Mouse (Mus musculus) c-Kit-positive CD71-positive TER-119-positive erythroid progenitor cells, embryonic 14.5 days (primary cell): ENCODE results near the gene Dnah8.

Source experiments
- DNase-seq: peaks from one replicate; pipeline ENCODE4 v3.0.0-alpha.2; 2013; ENCODE audit warnings: low spot score

Dnah8 gene

DNA sequence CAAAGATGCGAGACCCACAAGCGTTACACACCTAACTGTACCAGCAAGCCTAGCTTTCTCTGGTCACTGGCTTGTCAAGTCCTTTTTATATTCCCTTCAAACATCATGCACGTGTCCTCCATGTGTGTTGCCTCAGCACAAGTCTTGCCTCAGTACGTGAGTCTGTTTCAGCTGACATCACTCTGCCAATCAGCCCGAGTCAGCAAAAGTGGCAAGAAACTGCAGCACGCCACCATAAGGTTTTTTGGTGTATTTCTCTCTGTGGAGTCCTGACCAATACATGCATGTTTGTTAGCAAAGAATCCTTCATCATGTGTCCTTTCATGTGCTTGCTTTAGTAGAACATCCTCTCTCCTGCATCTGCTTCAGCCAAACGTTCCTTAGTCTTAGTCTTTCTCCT, 200.3 kb downstream of the Dnah8 start:
- no peak for DNase-seq

DNA sequence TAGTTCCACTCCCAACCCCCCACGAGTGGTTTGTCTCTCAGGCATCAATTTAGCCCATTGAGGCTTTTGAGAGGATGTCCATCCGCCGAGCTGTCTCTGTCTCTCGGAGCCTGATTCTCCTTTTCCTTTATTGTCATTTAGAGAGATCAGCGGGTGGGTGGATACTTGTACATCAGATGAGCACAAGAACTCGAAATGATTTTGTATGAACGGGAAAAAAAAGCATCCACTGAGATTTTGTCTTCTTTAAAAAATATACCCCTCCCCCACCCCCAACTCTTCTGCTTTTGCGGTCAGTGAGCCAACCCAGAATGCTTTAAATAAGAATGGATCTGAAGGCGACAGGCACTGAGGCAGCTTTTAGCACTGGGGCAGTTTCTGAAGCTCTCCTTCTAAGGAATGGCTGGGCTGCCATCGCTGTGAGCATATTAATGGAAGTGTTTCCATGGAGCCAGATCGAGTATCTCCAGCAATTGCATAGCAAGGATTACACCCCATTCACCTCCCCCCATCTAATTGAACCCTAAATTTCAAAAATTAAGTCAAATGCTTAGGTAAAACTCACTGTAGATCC, 201.7 kb downstream of the Dnah8 start:
- DNase-seq = no peak

DNA sequence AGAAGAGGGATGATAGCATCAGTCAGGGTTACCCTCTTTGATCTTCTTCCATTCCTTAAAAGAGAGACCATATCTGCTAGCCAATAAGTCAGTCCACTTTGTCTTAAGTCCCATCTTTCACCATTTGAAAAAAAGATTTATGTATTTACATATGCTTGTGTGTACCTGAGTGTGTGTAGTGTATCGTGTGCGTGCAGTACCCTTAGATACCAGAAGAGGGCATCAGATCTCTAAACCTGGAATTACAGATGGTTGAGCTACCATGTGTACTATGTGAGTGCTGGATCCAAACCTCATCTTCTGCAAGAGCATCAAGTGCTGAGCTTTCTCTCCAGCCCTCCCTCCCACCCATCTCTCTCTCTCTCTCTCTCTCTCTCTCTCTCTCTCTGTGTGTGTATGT, 207.0 kb downstream of the Dnah8 start:
- no peak for DNase-seq

DNA sequence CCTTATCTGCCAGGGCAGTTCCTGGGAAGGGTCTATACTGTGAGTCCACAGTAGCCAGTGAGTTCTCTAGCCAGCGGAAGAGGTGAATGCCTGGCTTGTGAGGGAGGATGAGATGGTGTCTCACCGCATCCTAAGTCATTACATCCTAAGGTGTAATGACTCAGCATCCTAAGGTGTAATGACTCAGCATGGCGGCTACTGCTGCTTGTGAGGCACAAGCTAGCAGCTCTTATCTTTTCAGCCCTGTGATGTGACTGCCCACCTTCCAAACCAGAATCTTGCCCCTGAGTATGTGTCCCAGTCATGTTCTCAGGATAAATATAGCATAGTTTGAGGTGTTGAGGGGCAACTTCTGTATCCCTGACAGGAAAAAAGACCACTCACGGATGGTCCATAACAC, 211.3 kb downstream of the Dnah8 start:
- peak; percentile 25 for DNase-seq

DNA sequence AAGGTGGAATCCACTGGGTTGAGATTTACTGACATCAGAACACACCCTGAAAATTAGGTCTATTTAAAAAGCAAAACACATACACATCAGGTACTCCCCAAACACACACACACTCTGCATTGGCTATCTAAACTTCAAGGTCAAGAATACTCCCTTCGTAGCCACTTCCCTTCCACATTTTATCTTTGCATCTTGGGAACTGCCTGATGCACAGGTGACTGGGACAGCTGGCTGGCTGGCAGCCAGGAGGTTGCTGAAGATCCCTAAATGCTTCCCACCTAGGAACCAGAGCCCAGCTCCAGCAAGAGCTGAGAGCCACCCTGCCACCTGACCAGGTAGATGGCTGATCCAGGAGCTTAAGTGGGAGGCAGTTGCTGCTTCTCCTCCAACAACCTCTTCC, 212.9 kb downstream of the Dnah8 start:
- no peak for DNase-seq

DNA sequence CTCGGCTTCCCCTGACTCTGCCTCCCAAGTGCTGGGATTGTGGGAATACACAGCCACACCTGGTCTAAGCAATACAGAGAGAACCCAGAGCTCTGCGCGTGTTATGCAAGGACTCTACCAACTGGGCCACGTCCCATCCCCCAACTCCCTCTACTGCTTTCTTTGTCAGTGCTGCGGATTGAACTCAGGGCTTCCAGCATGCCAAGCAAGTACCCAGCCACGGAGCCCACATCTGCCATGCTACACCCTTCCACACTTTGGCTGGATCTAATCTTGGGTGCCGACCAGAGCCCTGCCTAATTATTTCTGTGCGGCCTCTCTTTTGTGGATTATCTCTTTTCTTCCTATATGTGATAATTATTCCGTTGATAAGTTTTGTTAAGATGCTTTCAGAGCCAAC, 215.9 kb downstream of the Dnah8 start:
- DNase-seq = no peak

DNA sequence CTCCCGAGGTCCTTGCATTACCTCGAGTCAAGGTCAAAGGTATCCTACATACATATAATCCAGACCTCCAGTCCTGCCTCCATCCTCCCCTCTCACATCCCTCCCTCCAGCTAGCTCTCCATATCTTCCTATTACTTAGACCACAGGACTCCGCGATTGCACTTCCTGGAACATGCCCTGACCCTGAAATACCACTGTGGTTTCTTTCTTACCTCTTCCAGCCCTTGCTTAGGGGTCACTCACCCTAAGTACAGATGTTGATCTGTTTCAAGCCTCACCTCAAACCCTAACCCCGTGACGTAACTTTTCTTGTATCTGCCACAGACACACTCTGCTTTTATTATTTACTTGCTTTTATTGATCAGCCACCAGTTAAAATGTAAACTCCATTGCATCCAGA, 218.2 kb downstream of the Dnah8 start:
- no peak for DNase-seq

DNA sequence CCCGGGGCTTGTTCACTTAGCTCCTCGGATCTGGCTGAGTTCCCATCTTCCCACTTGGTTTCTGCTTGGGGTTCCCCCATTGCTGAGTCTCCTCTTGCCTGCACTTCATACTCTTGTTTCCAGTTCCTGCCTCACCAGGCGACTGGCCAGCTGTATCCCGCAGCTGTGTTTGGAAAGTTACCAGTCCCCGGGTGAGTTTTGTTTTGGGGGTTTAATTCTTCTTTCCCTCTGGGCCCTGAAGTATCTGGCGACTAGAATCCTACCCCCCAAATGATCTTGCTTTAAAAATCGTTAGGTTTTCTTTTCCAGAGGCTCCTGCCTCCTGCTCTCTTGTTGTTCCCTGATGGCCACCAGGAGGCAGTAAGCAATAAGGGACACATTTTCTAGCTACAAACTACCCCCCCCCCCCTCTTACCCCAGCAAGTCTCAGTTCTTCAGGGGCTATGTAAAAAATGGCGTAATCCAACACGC, 220.2 kb downstream of the Dnah8 start:
- DNase-seq = no peak

DNA sequence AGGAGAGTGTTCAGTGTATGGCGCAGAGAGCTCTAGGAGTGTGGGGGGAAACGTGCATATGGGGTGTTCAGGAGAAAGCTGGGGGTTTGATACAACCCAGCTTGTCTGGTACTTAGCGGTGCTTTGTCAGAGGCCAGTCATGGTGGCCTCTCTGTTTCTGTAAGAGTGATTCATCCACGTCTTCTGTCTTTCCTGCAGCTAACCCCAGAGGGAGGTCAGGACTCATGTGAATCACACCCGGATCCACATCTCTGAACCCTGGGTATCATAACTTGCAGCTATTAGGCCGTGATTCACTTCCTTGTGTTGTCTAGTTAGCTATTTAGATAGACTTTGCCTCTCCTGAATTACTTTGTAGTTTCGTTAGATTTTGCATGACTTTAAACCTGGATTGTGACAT, 223.3 kb downstream of the Dnah8 start:
- DNase-seq = no peak

DNA sequence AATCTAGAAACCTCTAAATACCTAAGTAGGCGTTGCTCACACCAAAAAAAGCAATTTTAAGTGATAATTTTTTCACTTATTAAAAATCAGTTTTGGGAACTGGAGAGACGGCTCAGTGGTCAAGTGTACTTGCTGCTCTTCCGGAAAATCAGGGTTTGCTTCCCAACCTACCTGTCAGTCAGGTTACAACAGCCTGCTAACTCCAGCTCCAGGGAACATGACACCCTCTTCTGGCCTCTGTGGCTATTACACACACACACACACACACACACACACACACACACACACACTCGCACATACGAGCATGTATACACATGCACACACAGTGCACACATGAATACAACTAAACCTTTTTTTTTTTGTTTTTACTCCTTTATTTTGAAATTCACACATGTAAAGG, 223.9 kb downstream of the Dnah8 start:
- DNase-seq = no peak

DNA sequence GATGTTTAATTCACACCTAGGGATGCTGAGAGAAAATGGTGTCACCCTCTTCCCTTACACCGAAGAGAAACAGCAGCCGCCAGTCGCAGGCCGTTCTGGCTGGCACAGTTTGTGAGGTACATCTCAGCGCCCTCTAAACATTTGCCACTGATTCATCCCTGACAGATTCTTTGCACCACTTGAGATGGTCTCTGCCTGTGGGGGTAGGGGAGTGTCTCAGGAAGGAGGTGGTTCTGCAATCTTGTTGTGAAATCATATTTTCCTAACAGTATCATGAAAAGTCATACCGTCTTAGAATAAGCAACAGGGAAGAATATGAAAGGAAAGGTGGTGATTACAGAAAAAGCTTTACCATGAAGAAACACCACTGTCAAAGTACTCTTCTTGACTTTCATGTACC, 224.7 kb downstream of the Dnah8 start:
- DNase-seq = no peak

DNA sequence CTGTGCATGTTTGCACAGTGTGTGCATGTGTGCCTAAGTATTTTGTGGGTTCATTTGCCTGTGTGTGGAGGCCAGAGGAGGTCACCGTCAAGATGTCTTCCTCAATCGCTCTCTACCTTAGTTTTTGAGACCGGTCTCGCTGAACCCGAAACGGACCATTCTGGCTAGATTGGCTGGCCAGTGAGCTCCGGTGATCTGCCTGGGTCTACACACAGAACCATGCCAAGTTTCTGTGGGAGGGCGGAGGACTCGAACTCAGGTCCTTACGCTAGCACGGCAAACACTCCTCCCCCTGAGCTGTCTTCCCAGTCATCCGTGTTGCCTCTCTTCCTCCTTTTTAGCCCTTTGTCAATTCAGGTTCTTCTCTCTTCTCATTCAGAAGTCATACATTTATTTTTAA, 225.7 kb downstream of the Dnah8 start:
- DNase-seq = no peak

DNA sequence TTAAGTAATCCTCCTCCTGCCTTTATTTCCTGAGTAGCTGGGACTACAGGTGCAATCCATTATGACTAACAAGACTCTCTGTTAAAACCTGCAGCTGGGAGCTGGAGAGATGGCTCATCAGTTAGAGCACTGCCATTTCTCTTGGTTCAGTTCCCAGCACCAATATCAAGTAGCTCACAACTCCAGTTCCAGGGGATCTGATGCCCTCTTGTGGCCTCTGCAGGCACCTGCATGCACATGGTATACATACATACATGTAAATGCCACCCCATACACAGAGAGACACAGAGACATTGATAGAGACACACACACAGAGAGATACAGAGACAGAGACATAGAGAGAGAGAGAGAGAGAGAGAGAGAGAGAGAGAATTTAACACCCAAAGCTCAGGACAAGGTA, 228.2 kb downstream of the Dnah8 start:
- DNase-seq = no peak

DNA sequence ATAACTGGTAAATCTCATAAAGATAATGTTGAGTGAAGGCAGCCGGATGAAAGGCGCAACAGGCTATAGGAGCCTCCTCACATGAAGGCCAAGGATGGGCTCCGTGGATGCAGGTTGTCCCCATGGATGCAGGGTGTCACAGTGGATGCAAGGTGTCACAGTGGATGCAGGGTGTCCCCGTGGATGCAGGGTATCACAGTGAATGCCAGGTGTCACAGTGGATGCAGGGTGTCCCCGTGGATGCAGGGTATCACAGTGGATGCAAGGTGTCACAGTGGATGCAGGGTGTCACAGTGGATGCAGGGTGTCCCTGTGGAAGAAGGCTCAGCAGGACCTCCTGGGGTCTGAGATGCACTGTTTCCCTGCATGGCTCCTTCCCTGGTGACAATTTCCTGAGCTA, 233.2 kb downstream of the Dnah8 start:
- DNase-seq = no peak

DNA sequence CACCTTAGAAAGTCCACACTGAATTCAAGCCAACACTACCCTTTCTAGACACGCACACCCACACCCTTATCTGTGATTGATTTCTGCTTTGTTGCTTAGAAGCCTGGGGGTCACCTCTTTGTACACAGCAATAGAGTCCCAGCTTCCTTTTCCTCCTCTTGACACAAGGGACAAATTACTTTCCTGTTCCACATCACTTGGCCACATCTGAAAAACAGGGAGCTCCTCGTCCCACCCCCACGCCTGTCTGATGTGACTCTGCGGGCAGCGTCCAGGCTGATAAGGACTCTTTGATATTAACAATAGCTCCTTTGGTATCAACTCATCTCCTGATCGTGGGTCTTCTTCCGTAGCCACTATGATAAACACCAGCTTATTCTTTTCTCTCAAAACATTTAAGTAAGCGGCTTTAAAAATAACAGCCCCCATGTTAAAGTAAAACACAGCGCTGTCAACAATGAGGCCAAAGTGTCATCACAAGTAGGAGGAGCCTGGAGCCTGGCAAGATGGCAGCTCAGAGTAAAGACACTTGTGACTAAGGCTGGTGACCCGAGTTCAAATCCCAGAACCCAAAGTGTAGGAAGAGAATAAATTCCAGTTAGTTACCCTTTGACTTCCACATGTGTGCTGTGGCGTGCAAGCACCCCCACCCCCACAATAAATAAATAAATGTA, 234.6 kb downstream of the Dnah8 start:
- no peak for DNase-seq

DNA sequence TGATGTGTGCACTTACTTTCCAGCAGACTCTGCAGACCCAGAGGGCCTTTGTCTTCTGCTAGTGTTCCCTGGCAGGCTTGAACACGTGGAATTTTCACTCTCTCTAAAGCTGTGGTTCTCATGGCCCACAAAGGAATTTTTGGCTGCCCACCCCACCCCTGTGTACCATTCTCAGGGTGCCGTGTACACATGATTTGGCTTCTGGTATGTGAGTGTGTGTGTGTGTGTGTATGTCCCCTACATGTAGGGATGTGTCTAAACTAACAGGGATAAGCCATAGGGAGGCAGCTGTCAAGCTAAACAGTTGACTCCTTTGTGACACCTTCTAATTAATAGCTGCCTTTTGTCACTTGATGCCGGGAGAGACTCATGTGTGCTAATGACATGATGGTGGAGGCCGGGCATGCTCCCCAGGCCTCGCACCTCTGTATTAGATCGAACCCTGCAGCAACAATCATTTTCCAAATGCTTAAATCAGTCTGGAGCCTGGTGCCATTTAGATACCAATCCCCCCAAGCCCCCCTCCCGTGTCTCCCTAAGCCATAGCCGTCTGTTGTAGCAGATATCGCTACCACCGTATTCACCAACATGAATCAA, 235.9 kb downstream of the Dnah8 start:
- no peak for DNase-seq

DNA sequence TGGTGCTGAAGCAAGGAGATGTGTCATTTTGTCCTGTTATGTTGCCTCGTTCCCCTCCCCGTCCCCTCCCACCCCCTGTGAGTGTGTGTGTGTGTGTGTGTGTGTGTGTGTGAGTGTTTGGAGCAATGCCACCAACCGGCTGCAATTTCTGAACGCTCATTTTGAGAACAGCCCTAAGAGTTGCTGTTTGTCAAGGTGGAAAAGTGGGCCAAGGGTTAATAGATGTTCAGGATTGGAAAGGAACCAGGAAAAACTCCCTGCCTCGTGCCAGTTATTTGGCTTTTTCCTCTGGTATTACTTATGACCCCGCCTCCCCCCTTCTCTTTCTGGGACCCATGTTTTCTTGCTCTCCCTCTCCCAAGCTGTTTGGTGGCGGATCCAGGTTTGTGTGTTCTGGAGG, 236.5 kb downstream of the Dnah8 start:
- no peak for DNase-seq

DNA sequence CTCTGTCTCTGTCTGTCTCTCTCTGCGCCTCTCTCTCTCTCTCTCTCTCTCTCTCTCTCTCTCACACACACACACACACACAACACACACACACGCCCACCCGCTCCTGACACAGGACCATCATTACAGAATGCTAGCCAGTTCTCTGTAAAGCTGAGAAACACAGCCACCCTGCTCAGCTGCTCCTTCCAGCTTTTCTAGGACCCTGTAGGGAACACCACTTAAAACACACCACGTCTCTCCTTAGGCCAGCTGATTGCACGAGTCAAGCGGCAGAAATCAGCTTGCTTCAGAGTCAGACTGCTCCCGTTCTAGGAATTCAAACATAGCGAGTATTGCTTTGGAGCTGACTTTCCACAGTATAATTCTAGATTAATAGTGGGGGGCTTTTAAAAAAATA, 242.1 kb downstream of the Dnah8 start:
- no peak for DNase-seq

DNA sequence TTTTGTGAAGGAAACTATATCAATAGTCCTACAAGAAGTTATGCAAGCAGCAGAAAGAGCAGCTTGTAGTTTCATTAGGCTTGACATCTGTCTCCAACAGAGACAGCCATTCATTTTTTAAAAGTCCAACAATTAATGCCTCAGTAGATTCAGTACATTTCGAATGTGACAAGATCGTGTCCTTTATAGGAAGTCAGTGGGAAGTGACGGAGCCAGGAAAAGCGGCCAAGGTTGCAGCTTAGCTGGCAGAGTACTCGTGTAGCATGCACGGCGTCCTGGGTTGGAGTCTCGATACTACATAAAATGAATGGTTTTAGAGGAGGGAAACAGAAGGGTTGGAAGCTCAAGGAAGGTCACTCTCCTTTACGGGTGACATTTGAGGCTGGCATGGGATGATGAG, 242.8 kb downstream of the Dnah8 start:
- no peak for DNase-seq

DNA sequence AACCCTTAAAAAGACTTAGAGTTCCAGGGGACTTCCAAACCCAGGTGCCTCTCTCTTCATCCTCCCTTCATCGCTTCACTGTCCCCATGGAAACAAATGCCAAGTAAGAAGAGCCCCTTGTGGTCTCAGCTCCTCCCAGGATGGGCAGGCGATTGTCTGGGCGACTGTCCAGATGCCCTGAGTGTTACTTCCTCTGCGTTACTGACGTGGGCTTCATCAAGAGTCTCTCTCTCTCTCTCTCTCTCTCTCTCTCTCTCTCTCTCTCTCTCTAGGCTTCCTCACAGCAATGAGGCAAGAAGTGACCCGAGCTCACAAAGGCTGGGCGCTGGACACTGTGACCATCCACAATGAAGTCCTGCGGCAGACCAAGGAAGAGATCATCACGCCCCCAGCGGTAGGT, 246.9 kb downstream of the Dnah8 start:
- no peak for DNase-seq

DNA sequence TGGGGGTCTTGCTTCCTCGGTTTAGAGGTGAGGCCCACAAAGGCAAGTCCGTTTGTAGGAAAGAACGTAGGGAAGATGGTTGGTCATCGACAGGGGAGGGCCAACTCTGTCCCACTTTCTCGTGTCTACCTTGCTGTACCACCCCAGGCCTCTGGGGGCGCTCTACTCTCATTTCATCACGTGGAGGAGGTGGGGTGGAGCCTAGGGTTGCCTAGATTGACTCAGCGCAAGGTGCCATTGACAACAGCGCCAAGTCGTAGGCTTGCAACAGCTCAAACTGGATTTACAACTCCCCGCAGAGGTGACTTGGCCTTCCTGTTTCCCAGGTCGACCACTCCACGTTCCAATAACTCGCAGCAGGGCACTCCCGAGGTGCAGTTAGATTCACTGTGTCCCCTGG, 250.1 kb downstream of the Dnah8 start:
- peak; percentile 24 for DNase-seq

DNA sequence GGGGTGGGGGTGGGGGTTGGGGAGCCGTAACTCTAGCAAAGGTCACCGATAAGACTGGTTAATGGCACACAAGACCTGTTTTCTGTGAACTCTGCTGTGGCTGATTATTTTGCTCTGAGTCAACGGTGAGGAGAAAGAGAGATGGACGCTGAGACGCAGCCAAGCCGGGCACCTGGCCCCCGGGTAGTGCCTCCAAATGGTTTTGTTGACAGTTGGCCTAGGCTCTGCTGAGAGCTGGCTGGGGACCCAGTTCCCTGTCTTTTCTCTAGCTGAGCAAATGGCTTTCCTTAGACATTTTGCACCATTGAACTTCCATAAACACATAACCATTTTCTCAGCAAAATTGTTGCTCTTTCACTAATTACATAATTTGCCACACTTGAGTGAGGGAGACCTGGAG, 253.3 kb downstream of the Dnah8 start:
- no peak for DNase-seq

DNA sequence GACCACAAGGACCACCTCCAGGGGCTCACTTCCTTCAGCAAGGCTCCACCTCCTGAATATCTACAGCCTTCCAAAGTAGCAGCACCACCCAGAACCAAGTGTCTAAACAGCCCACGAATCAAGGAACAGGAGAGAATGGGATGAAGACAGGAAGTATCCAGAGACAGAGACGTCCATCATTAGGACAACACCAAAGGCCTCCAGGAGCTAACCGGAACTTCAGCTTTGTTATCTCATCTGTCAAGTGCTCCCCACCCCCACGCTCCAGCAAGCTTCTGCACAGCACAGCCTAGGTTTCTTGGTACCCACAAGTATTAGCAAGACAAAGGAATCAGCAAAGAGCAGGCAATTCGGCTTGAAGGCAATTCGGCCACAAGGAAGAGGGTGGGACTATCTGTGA, 254.5 kb downstream of the Dnah8 start:
- DNase-seq = no peak

DNA sequence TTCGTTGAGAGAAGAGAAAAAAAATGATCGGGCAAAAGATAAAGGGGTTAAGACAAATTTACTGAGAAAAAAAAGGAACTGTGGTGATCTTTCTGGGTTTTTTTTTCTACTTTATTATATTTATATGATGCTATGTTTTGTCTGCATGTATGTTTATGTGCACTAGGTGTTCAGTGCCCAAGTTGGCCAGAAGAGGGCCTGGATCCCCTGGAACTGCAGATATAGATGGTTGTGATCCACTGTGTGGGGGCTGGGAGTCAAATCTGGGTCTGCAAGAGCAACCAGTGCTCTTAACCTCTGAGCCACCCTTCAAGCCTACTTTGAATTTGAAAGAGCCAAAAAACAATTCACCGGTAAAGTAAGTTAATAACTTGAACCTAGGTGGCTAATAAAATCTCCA, 256.2 kb downstream of the Dnah8 start:
- no peak for DNase-seq
